In the genomic region with DNA sequence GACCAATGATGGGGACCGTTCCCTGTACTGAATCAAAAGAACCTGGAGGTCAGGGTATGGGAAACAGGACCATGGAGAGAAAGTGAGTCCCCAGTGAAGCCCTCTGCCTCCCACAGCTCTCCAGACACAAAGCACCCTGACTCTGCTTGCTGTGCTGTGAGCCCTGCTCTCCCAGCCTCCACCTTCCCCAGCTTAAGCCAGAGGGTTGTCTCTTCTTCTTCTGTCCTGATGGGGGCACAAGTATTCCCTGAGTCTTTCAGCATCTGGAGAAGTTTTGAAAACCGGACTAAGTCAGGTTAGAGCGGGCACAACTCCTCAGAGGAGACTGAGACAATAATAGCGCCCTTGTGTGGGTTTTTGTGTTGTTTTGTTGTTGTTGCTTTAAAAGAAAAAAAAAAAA, we compare ENCODE assay signal across 12 mouse cellular contexts. TPM values are rescaled to one million over a fixed set of nuclear protein-coding genes. Genes with fewer than 3 reads are reported as not detected.
DNase-seq lines count a peak whose midpoint lies in the region; ATAC-seq and TF ChIP-seq lines count a peak whose summit lies in the region.
"Had no signal": no experiment of that assay in that cellular context is flagged by ENCODE, and none has a peak within 500 bp of the region (broad histone marks: within the 10 kb centered on the region; RNA-seq: fewer than 3 reads in every experiment).

No protein-coding gene starts in this region.

- no peaks in the 10 kb centered on the region for H3K27me3 ChIP-seq in heart, embryonic 14.5 days (ENCODE audit: control insufficient read depth, insufficient read depth, low read length)
- no peaks in the 10 kb centered on the region for H3K27me3 ChIP-seq in neural tube, embryonic 11.5 days (ENCODE audit: control insufficient read depth, insufficient read depth, low read length)
- no peaks in the 10 kb centered on the region; the same call in 1 of the 2 replicates for H3K27me3 ChIP-seq in hindbrain, postnatal 0 days (ENCODE audit: insufficient read depth, low read length)
- H3K27me3 ChIP-seq in stomach, embryonic 16.5 days (ENCODE audit: control insufficient read depth, insufficient read depth, low read length): no peaks in the 10 kb centered on the region

- H3K27ac ChIP-seq in heart, embryonic 14.5 days (replicated peaks in 1 of 2; ENCODE audit: control insufficient read depth in 1 of 2, insufficient read depth in 1 of 2, low read depth in 2 of 2, low read length in 2 of 2): no peak overlapping the region
- H3K27ac ChIP-seq in neural tube, embryonic 11.5 days (ENCODE audit: low read depth, low read length): no peak overlapping the region
- no peak overlapping the region for H3K27ac ChIP-seq in hindbrain, postnatal 0 days
- no peak overlapping the region for H3K27ac ChIP-seq in stomach, embryonic 16.5 days (ENCODE audit: low read length)
- H3K27ac ChIP-seq: midbrain, embryonic 13.5 days had no signal

- H3K9ac ChIP-seq in heart, embryonic 14.5 days (ENCODE audit: low read length): no peak overlapping the region; the same call in 1 of the 2 replicates
- no peak overlapping the region for H3K9ac ChIP-seq in neural tube, embryonic 11.5 days (ENCODE audit: low read length)
- no peak overlapping the region for H3K9ac ChIP-seq in hindbrain, postnatal 0 days (replicated peaks; ENCODE audit: low read length)
- H3K9ac ChIP-seq in stomach, embryonic 16.5 days (ENCODE audit: low read length): 0 out of 2 replicates have a peak overlapping the region, but pooled peaks have one; percentile 34
- H3K9ac ChIP-seq: midbrain, embryonic 13.5 days had no signal

- H3K4me3 ChIP-seq in heart, embryonic 14.5 days (ENCODE audit: control insufficient read depth in 1 of 2, insufficient read depth in 1 of 2, low read depth in 1 of 2, low read length in 2 of 2): peak overlapping the region in 1 of 2 experiments; percentile 56; a peak in 2 of 4 replicates
- no peak overlapping the region for H3K4me3 ChIP-seq in neural tube, embryonic 11.5 days (ENCODE audit: low read depth, low read length)
- no peak overlapping the region for H3K4me3 ChIP-seq in hindbrain, postnatal 0 days (ENCODE audit: low read length)
- H3K4me3 ChIP-seq in stomach, embryonic 16.5 days (replicated peaks; ENCODE audit: low read length): peak overlapping the region; percentile 49
- H3K4me3 ChIP-seq: midbrain, embryonic 13.5 days had no signal

- peak overlapping the region; percentile 70 for H3K4me2 ChIP-seq in heart, embryonic 14.5 days (ENCODE audit: low read length)
- peak overlapping the region; percentile 66 for H3K4me2 ChIP-seq in neural tube, embryonic 11.5 days (ENCODE audit: low read depth)
- H3K4me2 ChIP-seq in hindbrain, postnatal 0 days (ENCODE audit: low read depth, low read length): peak overlapping the region; percentile 74
- peak overlapping the region; percentile 74 for H3K4me2 ChIP-seq in stomach, embryonic 16.5 days (ENCODE audit: low read depth, low read length)

- DNase-seq in heart, postnatal 36 days: no peak
- no peak for DNase-seq in neural tube, embryonic 11.5 days (ENCODE audit: low spot score)
- DNase-seq in neural tube, embryonic 10.5 days (ENCODE audit: extremely low spot score, low spot score): no peak
- DNase-seq in hindbrain, postnatal 0 days (ENCODE audit: low spot score): no peak
- no peak for DNase-seq in thymus, postnatal 10 days (ENCODE audit: low spot score in 2 of 2)
- DNase-seq in left cerebral cortex, postnatal 10 days (ENCODE audit: extremely low spot score in 1 of 2, low spot score in 2 of 2): no peak
- DNase-seq: right cerebral cortex, postnatal 4 days; thymus, postnatal 36 days had no signal

- no peak for ATAC-seq in heart, embryonic 14.5 days (ENCODE audit: insufficient number of reproducible peaks, insufficient read depth, low FRiP score, low read depth)
- ATAC-seq in neural tube, embryonic 11.5 days (ENCODE audit: insufficient read depth, low FRiP score, low TSS enrichment): no peak
- ATAC-seq in hindbrain, postnatal 0 days: no peak
- ATAC-seq in stomach, embryonic 16.5 days (ENCODE audit: insufficient read depth, low FRiP score): no peak
- ATAC-seq: midbrain, embryonic 13.5 days had no signal

- TF ChIP-seq CTCF in hindbrain, postnatal 0 days (IDR thresholded peaks at IDR 0.05; ENCODE audit: low read depth): peak; percentile 30

- intact Hi-C loops in heart, postnatal 36 days (cut with DNase I): loop anchor here (5.0 kb wide), 1 partner anchor 175 kb away; no protein-coding TSS in a partner anchor
- intact Hi-C loops in left cerebral cortex, postnatal 10 days (cut with DNase I): no loop called here

- no peaks in the 10 kb centered on the region for H3K9me3 ChIP-seq in heart, embryonic 14.5 days (ENCODE audit: control insufficient read depth, low read length)
- no peaks in the 10 kb centered on the region for H3K9me3 ChIP-seq in neural tube, embryonic 11.5 days (ENCODE audit: control insufficient read depth, low read length)
- H3K9me3 ChIP-seq in hindbrain, postnatal 0 days (ENCODE audit: low read length): no peaks in the 10 kb centered on the region
- no peaks in the 10 kb centered on the region for H3K9me3 ChIP-seq in stomach, embryonic 16.5 days (replicated peaks; ENCODE audit: control insufficient read depth, low read length)
- H3K9me3 ChIP-seq: midbrain, embryonic 13.5 days had no signal

- peaks cover 9 to 14% of the 10 kb centered on the region in 2 experiments for H3K4me1 ChIP-seq in heart, embryonic 14.5 days (ENCODE audit: control insufficient read depth in 2 of 2, insufficient read depth in 2 of 2, low read length in 2 of 2)
- H3K4me1 ChIP-seq in neural tube, embryonic 11.5 days (ENCODE audit: control insufficient read depth, insufficient read depth, low read length): peaks cover 7% of the 10 kb centered on the region; the same call in 1 of the 2 replicates
- no peaks in the 10 kb centered on the region for H3K4me1 ChIP-seq in hindbrain, postnatal 0 days (ENCODE audit: insufficient read depth, low read length)
- peaks cover 9% of the 10 kb centered on the region; the same call in 1 of the 2 replicates for H3K4me1 ChIP-seq in stomach, embryonic 16.5 days (ENCODE audit: control insufficient read depth, insufficient read depth, low read length)

- WGBS in heart, embryonic 14.5 days: 58% methylated on average over 4 of the region's 4 CpGs
- 73% methylated on average over 4 of the region's 4 CpGs for WGBS in neural tube, embryonic 11.5 days
- 60% methylated on average over 4 of the region's 4 CpGs for WGBS in hindbrain, postnatal 0 days
- WGBS in stomach, embryonic 16.5 days: 56% methylated on average over 4 of the region's 4 CpGs

- no peaks in the 10 kb centered on the region for H3K36me3 ChIP-seq in heart, embryonic 14.5 days (ENCODE audit: control insufficient read depth, insufficient read depth, low read length)
- H3K36me3 ChIP-seq in neural tube, embryonic 11.5 days (ENCODE audit: control insufficient read depth, insufficient read depth, low read length): no peaks in the 10 kb centered on the region
- H3K36me3 ChIP-seq in hindbrain, postnatal 0 days (ENCODE audit: insufficient read depth, low read length): no peaks in the 10 kb centered on the region
- no peaks in the 10 kb centered on the region for H3K36me3 ChIP-seq in stomach, embryonic 16.5 days (ENCODE audit: control insufficient read depth, insufficient read depth, low read length)
- H3K36me3 ChIP-seq: G1E; midbrain, embryonic 13.5 days had no signal

RNA-seq across cellular contexts. Expression of a gene that starts 2.2 kb away (rescaled TPM):
- 3.7 and 4.7 TPM in 2 replicates for polyA plus RNA-seq in heart, embryonic 14.5 days (2014; fragmentation: Nextera tagmentation; extraction: Ambion mirVana)
- total RNA-seq in heart, postnatal 36 days (2021): 1 to 10 TPM; 7.6 to 7.8 TPM
- 5.3 TPM in 2 replicates for polyA plus RNA-seq in neural tube, embryonic 11.5 days (2014; fragmentation: Nextera tagmentation; extraction: Ambion mirVana)
- 12.9 and 24.5 TPM in 2 replicates for total RNA-seq in hindbrain, postnatal 0 days (2014; rRNA removed)
- 2.2 and 3.2 TPM in 2 replicates for polyA plus RNA-seq in hindbrain, postnatal 0 days (2015; fragmentation: Nextera tagmentation; extraction: Ambion mirVana)
- 7.0 and 7.9 TPM in 2 replicates for polyA plus RNA-seq in stomach, embryonic 16.5 days (2015; fragmentation: Nextera tagmentation; extraction: Ambion mirVana)
- 10 to 100 TPM; 34.2 to 41.7 TPM for total RNA-seq in left cerebral cortex, postnatal 10 days (2021)
- polyA plus RNA-seq: G1E had no signal

RNA-seq across cellular contexts. Expression of a gene that starts 53.0 kb away (rescaled TPM):
- 1.9 and 2.8 TPM in 2 replicates for polyA plus RNA-seq in heart, embryonic 14.5 days (2014; fragmentation: Nextera tagmentation; extraction: Ambion mirVana)
- 1 to 10 TPM; 2.1 to 2.2 TPM for total RNA-seq in heart, postnatal 36 days (2021)
- 3.5 and 4.0 TPM in 2 replicates for polyA plus RNA-seq in neural tube, embryonic 11.5 days (2014; fragmentation: Nextera tagmentation; extraction: Ambion mirVana)
- 1.8 and 2.6 TPM in 2 replicates for total RNA-seq in hindbrain, postnatal 0 days (2014; rRNA removed)
- 1.5 and 2.2 TPM in 2 replicates for polyA plus RNA-seq in hindbrain, postnatal 0 days (2015; fragmentation: Nextera tagmentation; extraction: Ambion mirVana)
- 1.2 and 1.5 TPM in 2 replicates for polyA plus RNA-seq in stomach, embryonic 16.5 days (2015; fragmentation: Nextera tagmentation; extraction: Ambion mirVana)
- total RNA-seq in left cerebral cortex, postnatal 10 days (2021): 1 to 10 TPM; 1.1 to 1.8 TPM
- polyA plus RNA-seq: G1E had no signal
